Mouse (Mus musculus): Measurements from ENCODE around the gene H2afv. TPM values are rescaled to one million over a fixed set of nuclear protein-coding genes. Genes with fewer than 3 reads are reported as not detected.

Gene H2afv
- polyA plus RNA-seq, 1 experiment = 178 TPM

DNA sequence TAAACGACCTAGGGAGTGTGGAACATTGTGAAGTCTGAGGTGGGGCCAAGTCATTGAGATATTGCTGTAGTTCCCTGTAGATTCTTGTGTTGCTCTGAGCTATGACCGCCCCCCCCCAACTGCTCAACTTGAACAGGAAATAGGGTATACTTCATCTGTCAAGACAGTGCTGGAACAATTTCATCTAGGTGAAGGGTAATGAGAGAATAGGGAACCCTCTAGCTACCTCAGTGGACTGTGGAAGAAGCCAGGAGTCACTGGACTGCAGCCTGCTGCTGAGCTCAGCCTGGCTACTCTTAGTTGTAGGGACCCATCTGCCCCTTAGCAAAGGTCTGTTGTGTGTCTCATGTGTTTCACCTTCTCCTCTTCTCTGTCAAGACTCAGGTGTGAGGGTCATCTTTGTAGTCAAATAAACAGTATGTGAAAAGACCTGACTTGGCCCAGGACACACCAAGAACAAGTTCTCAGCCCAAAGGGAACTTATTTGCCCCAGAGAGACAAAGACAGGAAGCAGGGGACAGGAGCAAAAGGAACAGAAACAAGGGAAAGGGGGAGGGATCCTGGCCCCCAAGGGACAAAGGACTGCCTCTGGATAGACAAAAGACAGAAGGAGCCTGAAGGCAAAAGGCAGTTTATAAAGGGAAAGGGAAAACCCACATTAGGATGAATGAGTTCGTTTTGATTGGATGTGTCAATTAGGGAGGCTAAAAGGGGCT, 40.2 kb upstream of the H2afv start:
- DNase-seq = no peak
- Histone ChIP-seq H3K27ac (ENCODE audit: control insufficient read depth, insufficient read depth, low read length) (no peak overlapping the region), H3K27me3 (ENCODE audit: control insufficient read depth, insufficient read depth, low read length) (no peaks in the 10 kb centered on the region), H3K4me3 (ENCODE audit: control insufficient read depth, insufficient read depth, low read length) (no peak overlapping the region), H3K36me3 (ENCODE audit: control insufficient read depth, insufficient read depth, low read length) (no peaks in the 10 kb centered on the region), H3K4me1 (replicated peaks; ENCODE audit: control insufficient read depth, insufficient read depth, low read length) (peaks cover 5% of the 10 kb centered on the region; the same call in 1 of the 2 replicates)
- no peak for TF ChIP-seq CTCF (IDR thresholded peaks at IDR 0.05; ENCODE audit: borderline replicate concordance, control insufficient read depth, extremely low read depth, insufficient read depth, low read length, poor library complexity)
- TF ChIP-seq POLR2A (IDR thresholded peaks at IDR 0.05; ENCODE audit: control insufficient read depth, extremely low read depth, insufficient read depth, low read length, poor library complexity) = no peak
- 63% methylated on average over 3 of the region's 3 CpGs for WGBS

DNA sequence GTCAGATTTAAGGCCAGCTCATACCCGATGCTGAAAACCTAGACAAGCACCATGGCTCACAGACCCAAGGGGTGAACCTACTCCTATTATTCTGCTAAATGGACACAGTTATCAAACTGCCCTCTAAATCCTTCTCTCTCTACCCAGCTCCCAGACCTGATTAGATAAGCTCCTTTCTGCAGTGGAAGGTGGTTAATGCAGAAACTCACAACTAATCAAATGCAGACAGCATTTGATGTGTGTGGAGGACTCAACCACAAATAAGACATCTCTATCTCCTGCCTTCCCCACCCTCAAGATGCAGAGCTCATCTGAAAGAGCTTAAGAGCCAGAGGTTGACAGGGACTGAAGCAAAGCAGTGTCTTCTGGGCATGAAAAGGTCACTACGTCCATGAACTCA, 38.9 kb upstream of the H2afv start:
- TF ChIP-seq CTCF (IDR thresholded peaks at IDR 0.05; ENCODE audit: borderline replicate concordance, control insufficient read depth, extremely low read depth, insufficient read depth, low read length, poor library complexity) = no peak
- no peak for TF ChIP-seq POLR2A (IDR thresholded peaks at IDR 0.05; ENCODE audit: control insufficient read depth, extremely low read depth, insufficient read depth, low read length, poor library complexity)
- no peaks in the 10 kb centered on the region for H3K36me3 ChIP-seq (ENCODE audit: control insufficient read depth, insufficient read depth, low read length)
- H3K27ac ChIP-seq (ENCODE audit: control insufficient read depth, insufficient read depth, low read length) = no peak overlapping the region
- no peak for DNase-seq
- 90% methylated on average over 2 of the region's 2 CpGs for WGBS
- H3K4me1 ChIP-seq (replicated peaks; ENCODE audit: control insufficient read depth, insufficient read depth, low read length) = peaks cover 5% of the 10 kb centered on the region; the same call in 1 of the 2 replicates
- no peak overlapping the region for H3K4me3 ChIP-seq (ENCODE audit: control insufficient read depth, insufficient read depth, low read length)
- H3K27me3 ChIP-seq (ENCODE audit: control insufficient read depth, insufficient read depth, low read length) = no peaks in the 10 kb centered on the region

- no peak overlapping the region for H3K4me3 ChIP-seq (ENCODE audit: control insufficient read depth, insufficient read depth, low read length)
- H3K27ac ChIP-seq (ENCODE audit: control insufficient read depth, insufficient read depth, low read length) = no peak overlapping the region
- TF ChIP-seq POLR2A (IDR thresholded peaks at IDR 0.05; ENCODE audit: control insufficient read depth, extremely low read depth, insufficient read depth, low read length, poor library complexity) (no peak), CTCF (IDR thresholded peaks at IDR 0.05; ENCODE audit: borderline replicate concordance, control insufficient read depth, extremely low read depth, insufficient read depth, low read length, poor library complexity) (no peak)
- H3K4me1 ChIP-seq (replicated peaks; ENCODE audit: control insufficient read depth, insufficient read depth, low read length) = peaks cover 5% of the 10 kb centered on the region; the same call in 1 of the 2 replicates
- WGBS = 85% methylated on average over 6 of the region's 6 CpGs
- DNase-seq = no peak
- no peaks in the 10 kb centered on the region for H3K36me3 ChIP-seq (ENCODE audit: control insufficient read depth, insufficient read depth, low read length)
- no peaks in the 10 kb centered on the region for H3K27me3 ChIP-seq (ENCODE audit: control insufficient read depth, insufficient read depth, low read length)
Observed at GRCm38 (mm10) chr11:6481669-6482185, 37.5 kb upstream of the H2afv start.

DNA sequence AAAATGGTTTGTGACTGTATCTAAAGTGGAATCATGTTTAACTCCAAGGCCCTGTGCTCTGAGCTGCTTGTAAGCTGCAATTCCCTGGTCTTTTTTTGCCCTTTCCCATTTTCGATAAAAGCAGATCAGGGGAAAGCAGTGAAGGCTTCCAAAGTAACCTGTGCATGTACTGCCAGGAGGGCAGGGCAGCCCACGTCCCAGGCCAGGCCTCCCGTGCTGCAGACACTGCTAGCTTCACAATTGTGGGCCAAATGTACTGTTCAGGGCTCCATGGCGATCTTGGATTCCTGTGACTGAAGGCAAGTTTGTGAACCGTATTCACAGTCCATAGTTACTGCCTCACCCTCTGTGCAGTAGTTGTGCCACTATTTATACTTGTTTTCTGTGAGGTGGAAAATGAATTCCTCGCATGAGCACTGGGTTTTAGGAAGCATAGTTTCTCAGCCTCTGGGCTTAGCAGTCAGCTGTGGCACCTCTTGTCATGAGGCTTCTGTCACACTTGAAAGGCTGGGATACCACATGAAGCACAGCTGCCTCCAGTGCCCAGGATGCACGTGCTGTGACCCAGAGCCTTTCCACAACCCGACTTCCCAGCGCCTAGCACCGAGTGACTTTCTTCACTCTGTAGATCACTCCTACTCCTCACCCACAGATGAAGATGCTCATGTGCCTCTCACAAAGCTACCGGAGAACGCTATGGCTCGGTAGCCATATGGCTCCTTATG, 36.6 kb upstream of the H2afv start:
- H3K27me3 ChIP-seq (ENCODE audit: control insufficient read depth, insufficient read depth, low read length) = no peaks in the 10 kb centered on the region
- DNase-seq = no peak

DNA sequence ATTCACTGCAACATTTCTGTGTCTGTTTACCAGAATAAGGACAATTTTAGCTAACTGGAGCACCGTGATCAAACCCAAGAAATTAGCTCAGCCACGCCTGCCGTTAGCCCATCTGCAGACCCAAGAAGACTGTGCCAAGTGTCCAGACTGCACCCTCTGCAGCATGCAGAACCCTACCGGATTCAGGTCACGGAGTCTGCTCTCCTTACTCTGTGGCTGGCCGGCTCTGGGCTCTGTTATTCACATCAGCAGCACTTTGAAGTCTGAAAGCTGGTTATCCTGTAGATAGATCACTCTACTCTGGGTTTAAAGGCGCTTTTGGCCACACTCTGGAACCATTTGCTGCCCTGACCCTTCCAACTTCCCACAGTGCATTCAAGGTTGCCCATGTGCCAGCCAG, 35.9 kb upstream of the H2afv start:
- peaks cover 5% of the 10 kb centered on the region; the same call in 1 of the 2 replicates for H3K4me1 ChIP-seq (replicated peaks; ENCODE audit: control insufficient read depth, insufficient read depth, low read length)
- 95% methylated on average over 7 of the region's 7 CpGs for WGBS
- DNase-seq = no peak

More for the DNA sequence above, 36.6 kb upstream of the H2afv start:
- TF ChIP-seq POLR2A (IDR thresholded peaks at IDR 0.05; ENCODE audit: control insufficient read depth, extremely low read depth, insufficient read depth, low read length, poor library complexity) (no peak), CTCF (IDR thresholded peaks at IDR 0.05; ENCODE audit: borderline replicate concordance, control insufficient read depth, extremely low read depth, insufficient read depth, low read length, poor library complexity) (no peak)
- Histone ChIP-seq H3K4me3 (ENCODE audit: control insufficient read depth, insufficient read depth, low read length) (no peak overlapping the region), H3K36me3 (ENCODE audit: control insufficient read depth, insufficient read depth, low read length) (no peaks in the 10 kb centered on the region), H3K27ac (ENCODE audit: control insufficient read depth, insufficient read depth, low read length) (no peak overlapping the region), H3K4me1 (replicated peaks; ENCODE audit: control insufficient read depth, insufficient read depth, low read length) (peaks cover 5% of the 10 kb centered on the region; the same call in 1 of the 2 replicates)
- 82% methylated on average over 13 of the region's 13 CpGs for WGBS

GRCm38 (mm10) chr11:6479231-6479630, 35.0 kb upstream of the H2afv start:
- no peak overlapping the region for H3K4me3 ChIP-seq (ENCODE audit: control insufficient read depth, insufficient read depth, low read length)
- H3K27me3 ChIP-seq (ENCODE audit: control insufficient read depth, insufficient read depth, low read length) = no peaks in the 10 kb centered on the region
- no peaks in the 10 kb centered on the region for H3K36me3 ChIP-seq (ENCODE audit: control insufficient read depth, insufficient read depth, low read length)
- peaks cover 5% of the 10 kb centered on the region; the same call in 1 of the 2 replicates for H3K4me1 ChIP-seq (replicated peaks; ENCODE audit: control insufficient read depth, insufficient read depth, low read length)
- no peak for TF ChIP-seq POLR2A (IDR thresholded peaks at IDR 0.05; ENCODE audit: control insufficient read depth, extremely low read depth, insufficient read depth, low read length, poor library complexity)
- TF ChIP-seq CTCF (IDR thresholded peaks at IDR 0.05; ENCODE audit: borderline replicate concordance, control insufficient read depth, extremely low read depth, insufficient read depth, low read length, poor library complexity) = no peak
- H3K27ac ChIP-seq (ENCODE audit: control insufficient read depth, insufficient read depth, low read length) = no peak overlapping the region
- no peak for DNase-seq
- WGBS = 92% methylated on average over 2 of the region's 2 CpGs

More for the DNA sequence above, 35.9 kb upstream of the H2afv start:
- no peak overlapping the region for H3K4me3 ChIP-seq (ENCODE audit: control insufficient read depth, insufficient read depth, low read length)
- no peaks in the 10 kb centered on the region for H3K36me3 ChIP-seq (ENCODE audit: control insufficient read depth, insufficient read depth, low read length)
- no peaks in the 10 kb centered on the region for H3K27me3 ChIP-seq (ENCODE audit: control insufficient read depth, insufficient read depth, low read length)
- no peak overlapping the region for H3K27ac ChIP-seq (ENCODE audit: control insufficient read depth, insufficient read depth, low read length)
- TF ChIP-seq CTCF (IDR thresholded peaks at IDR 0.05; ENCODE audit: borderline replicate concordance, control insufficient read depth, extremely low read depth, insufficient read depth, low read length, poor library complexity) = no peak
- no peak for TF ChIP-seq POLR2A (IDR thresholded peaks at IDR 0.05; ENCODE audit: control insufficient read depth, extremely low read depth, insufficient read depth, low read length, poor library complexity)
